8 mouse cellular contexts compared by ENCODE assay signal in the genomic region with DNA sequence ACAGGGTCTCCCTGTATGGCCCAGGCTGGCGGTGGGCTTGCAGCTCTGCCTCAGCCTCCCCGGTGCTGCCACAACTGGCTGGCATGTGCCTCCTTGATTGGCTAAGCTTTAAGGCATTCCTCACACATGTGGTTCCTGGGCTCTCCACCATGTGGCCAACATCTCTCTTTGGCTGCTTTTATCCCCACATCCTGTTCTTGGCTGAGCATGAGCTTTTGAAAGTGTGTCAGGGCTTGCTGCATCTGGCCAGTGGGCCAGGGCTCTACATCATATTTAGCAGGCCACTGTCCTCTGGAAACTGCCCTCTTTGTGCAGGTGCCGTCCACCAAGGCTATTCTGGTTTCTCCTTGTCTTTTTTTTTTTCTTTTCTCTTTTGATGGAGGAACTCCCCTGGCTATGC. TPM values are rescaled to one million over a fixed set of nuclear protein-coding genes. Genes with fewer than 3 reads are reported as not detected.
DNase-seq lines count a peak whose midpoint lies in the region; ATAC-seq and TF ChIP-seq lines count a peak whose summit lies in the region.

No protein-coding gene starts in this region.

- no peak for ATAC-seq in lung, embryonic 16.5 days (ENCODE audit: low read depth)
- ATAC-seq in common myeloid progenitor, adult 5-6 weeks (replicated peaks; ENCODE audit: low read depth, poor library complexity, severe bottlenecking), result peak; percentile 51
- ATAC-seq in heart, embryonic 13.5 days (ENCODE audit: extremely low read depth, insufficient number of reproducible peaks, low FRiP score, low TSS enrichment), result no peak
- ATAC-seq in liver, embryonic 13.5 days (ENCODE audit: low read depth), result no peak
- ATAC-seq in stomach, embryonic 15.5 days (ENCODE audit: insufficient read depth, low FRiP score, low read depth), result no peak
- no peak for ATAC-seq in cerebellum, adult (ENCODE audit: insufficient number of reproducible peaks, low FRiP score, low TSS enrichment)

- WGBS in lung, embryonic 16.5 days, result 46% methylated on average over 3 of the region's 3 CpGs
- 40% methylated on average over 3 of the region's 3 CpGs for WGBS in lung, adult 2 months
- WGBS in heart, embryonic 13.5 days, result 68% methylated on average over 3 of the region's 3 CpGs
- WGBS in liver, embryonic 13.5 days (ENCODE audit: insufficient replicate concordance), result 46% methylated on average over 3 of the region's 3 CpGs
- 56% methylated on average over 3 of the region's 3 CpGs for WGBS in stomach, embryonic 15.5 days

- no peaks in the 10 kb centered on the region for H3K9me3 ChIP-seq in lung, embryonic 16.5 days (ENCODE audit: control insufficient read depth, low read length)
- no peaks in the 10 kb centered on the region for H3K9me3 ChIP-seq in heart, embryonic 13.5 days
- no peaks in the 10 kb centered on the region for H3K9me3 ChIP-seq in liver, embryonic 13.5 days (replicated peaks)
- no peaks in the 10 kb centered on the region for H3K9me3 ChIP-seq in stomach, embryonic 15.5 days

- H3K4me1 ChIP-seq in lung, embryonic 16.5 days (replicated peaks; ENCODE audit: control insufficient read depth, insufficient read depth, low read length), result peaks cover 27% of the 10 kb centered on the region
- peaks cover 5% of the 10 kb centered on the region for H3K4me1 ChIP-seq in lung, adult 2 months (ENCODE audit: control insufficient read depth, insufficient read depth, low read length)
- H3K4me1 ChIP-seq in heart, embryonic 13.5 days, result peaks cover 32% of the 10 kb centered on the region
- peaks cover 88% of the 10 kb centered on the region for H3K4me1 ChIP-seq in liver, embryonic 13.5 days (replicated peaks)
- peaks cover 38% of the 10 kb centered on the region for H3K4me1 ChIP-seq in stomach, embryonic 15.5 days

- peaks cover 11% of the 10 kb centered on the region for H3K36me3 ChIP-seq in lung, embryonic 16.5 days (ENCODE audit: control insufficient read depth, insufficient read depth, low read length)
- H3K36me3 ChIP-seq in heart, embryonic 13.5 days, result peaks cover 23% of the 10 kb centered on the region
- peaks cover 40% of the 10 kb centered on the region for H3K36me3 ChIP-seq in liver, embryonic 13.5 days
- H3K36me3 ChIP-seq in stomach, embryonic 15.5 days, result peaks cover 14% of the 10 kb centered on the region

- peak overlapping the region; percentile 92 for H3K9ac ChIP-seq in lung, embryonic 16.5 days (ENCODE audit: low read length)
- H3K9ac ChIP-seq in heart, embryonic 13.5 days, result peak overlapping the region; percentile 96
- H3K9ac ChIP-seq in liver, embryonic 13.5 days, result peak overlapping the region; percentile 100
- peak overlapping the region; percentile 66; the same call in 1 of the 2 replicates for H3K9ac ChIP-seq in stomach, embryonic 15.5 days

- H3K4me2 ChIP-seq in lung, embryonic 16.5 days (ENCODE audit: low read depth, low read length), result peak overlapping the region; percentile 100
- H3K4me2 ChIP-seq in heart, embryonic 13.5 days, result peak overlapping the region; percentile 99
- peak overlapping the region; percentile 96 for H3K4me2 ChIP-seq in liver, embryonic 13.5 days
- peak overlapping the region; percentile 99 for H3K4me2 ChIP-seq in stomach, embryonic 15.5 days

- TF ChIP-seq POLR2A in lung, adult 2 months (IDR thresholded peaks at IDR 0.05; ENCODE audit: borderline replicate concordance, extremely low read depth, low read depth, low read length), result no peak

- no peak overlapping the region; the same call in none of the 2 replicates for H3K27ac ChIP-seq in lung, embryonic 16.5 days (ENCODE audit: low read length)
- H3K27ac ChIP-seq in heart, embryonic 13.5 days (replicated peaks), result peak overlapping the region; percentile 71
- peak overlapping the region; percentile 100 for H3K27ac ChIP-seq in liver, embryonic 13.5 days
- H3K27ac ChIP-seq in stomach, embryonic 15.5 days, result no peak overlapping the region

- H3K27me3 ChIP-seq in lung, embryonic 16.5 days (ENCODE audit: control insufficient read depth, insufficient read depth, low read depth, low read length), result no peaks in the 10 kb centered on the region
- no peaks in the 10 kb centered on the region for H3K27me3 ChIP-seq in heart, embryonic 13.5 days (replicated peaks)
- no peaks in the 10 kb centered on the region for H3K27me3 ChIP-seq in liver, embryonic 13.5 days
- H3K27me3 ChIP-seq in stomach, embryonic 15.5 days (replicated peaks), result no peaks in the 10 kb centered on the region

- no peak for DNase-seq in lung, adult 2 months
- no peak for DNase-seq in liver, embryonic 13.5 days
- no peak for DNase-seq in cerebellum, adult 9-11 months

- no peak for TF ChIP-seq CTCF in lung, adult 2 months (IDR thresholded peaks at IDR 0.05; ENCODE audit: insufficient read depth, low read length)

- H3K4me3 ChIP-seq in lung, embryonic 16.5 days (ENCODE audit: low read length), result peak overlapping the region; percentile 94
- no peak overlapping the region for H3K4me3 ChIP-seq in lung, adult 2 months (replicated peaks; ENCODE audit: extremely low read depth, low read depth, low read length)
- peak overlapping the region; percentile 99 for H3K4me3 ChIP-seq in heart, embryonic 13.5 days
- H3K4me3 ChIP-seq in liver, embryonic 13.5 days (replicated peaks), result peak overlapping the region; percentile 99
- H3K4me3 ChIP-seq in stomach, embryonic 15.5 days (replicated peaks), result peak overlapping the region; percentile 86

RNA-seq across cellular contexts. Expression of a gene that starts 1.2 kb away (rescaled TPM):
- 43.0 and 43.2 TPM in 2 replicates for polyA plus RNA-seq in lung, embryonic 16.5 days (2015; fragmentation: Nextera tagmentation; extraction: Ambion mirVana)
- 91.7 and 93.9 TPM in 2 replicates for polyA plus RNA-seq in lung, adult 2 months (2012; rRNA removed)
- total RNA-seq in common myeloid progenitor, adult 5-6 weeks (2017), result 29.8 and 37.1 TPM in 2 replicates
- polyA plus RNA-seq in heart, embryonic 13.5 days (2015; fragmentation: Nextera tagmentation; extraction: Ambion mirVana), result 27.7 and 28.5 TPM in 2 replicates
- 56.8 and 58.9 TPM in 2 replicates for polyA plus RNA-seq in liver, embryonic 13.5 days (2015; fragmentation: Nextera tagmentation; extraction: Ambion mirVana)
- polyA plus RNA-seq in stomach, embryonic 15.5 days (2015; fragmentation: Nextera tagmentation; extraction: Ambion mirVana), result 37.1 and 41.9 TPM in 2 replicates

RNA-seq across cellular contexts. Expression of a gene that starts 1.3 kb away (rescaled TPM):
- polyA plus RNA-seq in lung, embryonic 16.5 days (2015; fragmentation: Nextera tagmentation; extraction: Ambion mirVana), result 193 and 234 TPM in 2 replicates
- polyA plus RNA-seq in lung, adult 2 months (2012; rRNA removed), result 78.5 and 79.1 TPM in 2 replicates
- 398 and 403 TPM in 2 replicates for total RNA-seq in common myeloid progenitor, adult 5-6 weeks (2017)
- 157 and 171 TPM in 2 replicates for polyA plus RNA-seq in heart, embryonic 13.5 days (2015; fragmentation: Nextera tagmentation; extraction: Ambion mirVana)
- 192 and 208 TPM in 2 replicates for polyA plus RNA-seq in liver, embryonic 13.5 days (2015; fragmentation: Nextera tagmentation; extraction: Ambion mirVana)
- 245 and 261 TPM in 2 replicates for polyA plus RNA-seq in stomach, embryonic 15.5 days (2015; fragmentation: Nextera tagmentation; extraction: Ambion mirVana)

RNA-seq across cellular contexts. Expression of a gene that starts 12.4 kb away (rescaled TPM):
- 0.15 and 0.44 TPM in 2 replicates for polyA plus RNA-seq in lung, embryonic 16.5 days (2015; fragmentation: Nextera tagmentation; extraction: Ambion mirVana)
- polyA plus RNA-seq in lung, adult 2 months (2012; rRNA removed), result 0.10 and 0.31 TPM in 2 replicates
- 0.05 TPM in 1 of 2 replicates, not detected in the other for total RNA-seq in common myeloid progenitor, adult 5-6 weeks (2017)
- polyA plus RNA-seq in heart, embryonic 13.5 days (2015; fragmentation: Nextera tagmentation; extraction: Ambion mirVana), result 0.16 and 0.34 TPM in 2 replicates
- polyA plus RNA-seq in liver, embryonic 13.5 days (2015; fragmentation: Nextera tagmentation; extraction: Ambion mirVana), result not detected in 2 replicates
- polyA plus RNA-seq in stomach, embryonic 15.5 days (2015; fragmentation: Nextera tagmentation; extraction: Ambion mirVana), result 0.24 TPM in 2 replicates

RNA-seq across cellular contexts. Expression of a gene that starts 15.4 kb away (rescaled TPM):
- polyA plus RNA-seq in lung, embryonic 16.5 days (2015; fragmentation: Nextera tagmentation; extraction: Ambion mirVana), result 0.08 TPM in 1 of 2 replicates, not detected in the other
- polyA plus RNA-seq in lung, adult 2 months (2012; rRNA removed), result 0.06 and 0.07 TPM in 2 replicates
- not detected in 2 replicates for total RNA-seq in common myeloid progenitor, adult 5-6 weeks (2017)
- polyA plus RNA-seq in heart, embryonic 13.5 days (2015; fragmentation: Nextera tagmentation; extraction: Ambion mirVana), result 0.05 and 0.07 TPM in 2 replicates
- polyA plus RNA-seq in liver, embryonic 13.5 days (2015; fragmentation: Nextera tagmentation; extraction: Ambion mirVana), result 0.05 TPM in 1 of 2 replicates, not detected in the other
- polyA plus RNA-seq in stomach, embryonic 15.5 days (2015; fragmentation: Nextera tagmentation; extraction: Ambion mirVana), result 0.06 TPM in 1 of 2 replicates, not detected in the other

RNA-seq across cellular contexts. Expression of a gene that starts 29.8 kb away (rescaled TPM):
- polyA plus RNA-seq in lung, embryonic 16.5 days (2015; fragmentation: Nextera tagmentation; extraction: Ambion mirVana), result 1,799 and 1,972 TPM in 2 replicates
- 804 and 834 TPM in 2 replicates for polyA plus RNA-seq in lung, adult 2 months (2012; rRNA removed)
- total RNA-seq in common myeloid progenitor, adult 5-6 weeks (2017), result 288 TPM in 2 replicates
- polyA plus RNA-seq in heart, embryonic 13.5 days (2015; fragmentation: Nextera tagmentation; extraction: Ambion mirVana), result 2,053 and 2,109 TPM in 2 replicates
- polyA plus RNA-seq in liver, embryonic 13.5 days (2015; fragmentation: Nextera tagmentation; extraction: Ambion mirVana), result 1,324 and 1,529 TPM in 2 replicates
- polyA plus RNA-seq in stomach, embryonic 15.5 days (2015; fragmentation: Nextera tagmentation; extraction: Ambion mirVana), result 1,556 and 1,602 TPM in 2 replicates

Comparison
In these comparisons a context has a peak if more than half of its experiments do, and no peak if none do; other contexts are left out.
1. H3K27ac ChIP-seq: peak in heart, embryonic 13.5 days (single experiment) and liver, embryonic 13.5 days (single experiment); none in lung, embryonic 16.5 days (single experiment) and stomach, embryonic 15.5 days (single experiment).
2. Peak in every context shown above with its lines, with median percentiles within 50 percentile points of each other: H3K4me2 ChIP-seq and H3K9ac ChIP-seq.